Mouse (Mus musculus): Measurements from ENCODE around the gene Hsdl2. TPM values are rescaled to one million over a fixed set of nuclear protein-coding genes. Genes with fewer than 3 reads are reported as not detected.
A peak's percentile ranks its signal among the peaks of the same experiment; 100 is the strongest.

Hsdl2 gene
- total RNA-seq, 4 experiments from 2014 or later: 46.2 to 62.6 (median 48.7) TPM

GRCm38 (mm10) chr4:59625676-59625997 is 44.3 kb downstream of the Hsdl2 start:
- DNase-seq (ENCODE audit: low spot score in 2 of 2): no peak

GRCm38 (mm10) chr4:59625998-59626910 is 44.9 kb downstream of the Hsdl2 start, which contains the start of gene E130308A19Rik:
Gene E130308A19Rik, plus strand, starts transcription at chr4:59626211.
- peak; percentile 49 to 72 for DNase-seq (ENCODE audit: low spot score in 2 of 2)

- no peak for DNase-seq (ENCODE audit: low spot score in 2 of 2)
These were observed 46.9 kb downstream of the Hsdl2 start for GRCm38 (mm10) chr4:59628255-59628654.

- no peak for DNase-seq (ENCODE audit: low spot score in 2 of 2)
These were observed 47.9 kb downstream of the Hsdl2 start for GRCm38 (mm10) chr4:59629076-59629874.

GRCm38 (mm10) chr4:59630122-59630521 is 48.8 kb downstream of the Hsdl2 start:
- DNase-seq (ENCODE audit: low spot score in 2 of 2): no peak

- DNase-seq (ENCODE audit: low spot score in 2 of 2): no peak
These were observed 53.2 kb downstream of the Hsdl2 start for GRCm38 (mm10) chr4:59634532-59634931.

- no peak for DNase-seq (ENCODE audit: low spot score in 2 of 2)
These were observed 57.8 kb downstream of the Hsdl2 start for GRCm38 (mm10) chr4:59639163-59639562.

GRCm38 (mm10) chr4:59640720-59641119 is 59.4 kb downstream of the Hsdl2 start:
- DNase-seq (ENCODE audit: low spot score in 2 of 2): no peak

GRCm38 (mm10) chr4:59642039-59642438 is 60.7 kb downstream of the Hsdl2 start:
- no peak for DNase-seq (ENCODE audit: low spot score in 2 of 2)

GRCm38 (mm10) chr4:59642657-59643056 is 61.3 kb downstream of the Hsdl2 start:
- no peak for DNase-seq (ENCODE audit: low spot score in 2 of 2)

- DNase-seq (ENCODE audit: low spot score in 2 of 2): no peak
These were observed 63.1 kb downstream of the Hsdl2 start for GRCm38 (mm10) chr4:59644431-59644830.

- DNase-seq (ENCODE audit: low spot score in 2 of 2): no peak
These were observed 63.6 kb downstream of the Hsdl2 start for GRCm38 (mm10) chr4:59644992-59645391.

- no peak for DNase-seq (ENCODE audit: low spot score in 2 of 2)
These were observed 64.2 kb downstream of the Hsdl2 start for GRCm38 (mm10) chr4:59645610-59646009.

GRCm38 (mm10) chr4:59646020-59646696 is 64.8 kb downstream of the Hsdl2 start:
- DNase-seq (ENCODE audit: low spot score in 2 of 2): no peak

GRCm38 (mm10) chr4:59649119-59649518 is 67.8 kb downstream of the Hsdl2 start:
- DNase-seq (ENCODE audit: low spot score in 2 of 2): no peak

- DNase-seq (ENCODE audit: low spot score in 2 of 2): no peak
These were observed 70.9 kb downstream of the Hsdl2 start for GRCm38 (mm10) chr4:59652166-59652681.

- no peak for DNase-seq (ENCODE audit: low spot score in 2 of 2)
These were observed 74.8 kb downstream of the Hsdl2 start for GRCm38 (mm10) chr4:59656061-59656642.

- no peak for DNase-seq (ENCODE audit: low spot score in 2 of 2)
These were observed 80.8 kb downstream of the Hsdl2 start for GRCm38 (mm10) chr4:59662163-59662562.

GRCm38 (mm10) chr4:59663451-59663850 is 82.1 kb downstream of the Hsdl2 start:
- no peak for DNase-seq (ENCODE audit: low spot score in 2 of 2)

- no peak for DNase-seq (ENCODE audit: low spot score in 2 of 2)
These were observed 85.4 kb downstream of the Hsdl2 start for GRCm38 (mm10) chr4:59666550-59667317.
